Mouse (Mus musculus) embryonic fibroblast, embryonic 13.5 days (primary cell): ENCODE results near the gene Rnf215.

Experiments
- CTCF ChIP-seq: IDR thresholded peaks from 2 replicates; pipeline ENCODE4 v1.5.1; 2011; ENCODE audit warnings: mild to moderate bottlenecking, control low read depth, low read length, moderate library complexity, borderline replicate concordance; ENCODE audit not compliant: insufficient read depth
- POLR2A ChIP-seq: IDR thresholded peaks from 2 replicates; pipeline ENCODE4 v1.6.1; 2011; ENCODE audit warnings: low read depth, mild to moderate bottlenecking, control low read depth, low read length, moderate library complexity

- no peak for TF ChIP-seq CTCF
- no peak for TF ChIP-seq POLR2A
These were observed 25.9 kb downstream of the Rnf215 start for GRCm38 (mm10) chr11:4160758-4161480.
